Mouse (Mus musculus): Measurements from ENCODE around the gene Fam169b.

GRCm38 (mm10) chr7:68245681-68246080 is 28.0 kb upstream of the Fam169b start:
- no peak for TF ChIP-seq CTCF (conservative IDR thresholded peaks at IDR 0.05; ENCODE audit: low read length)
- TF ChIP-seq POU5F1 (IDR thresholded peaks at IDR 0.05; ENCODE audit: borderline replicate concordance, low read length): peak; percentile 29; the same call in 1 of the 2 replicates
